Mouse (Mus musculus) brain, embryonic 14.5 days (tissue): Measurements from ENCODE around the gene Ndufaf8.

Experiments used
- CTCF ChIP-seq: fragments of 200-500 bp; IDR thresholded peaks from 2 replicates; pipeline ENCODE4 v1.5.1; 2012; ENCODE audit warnings: inconsistent platforms, mild to moderate bottlenecking, moderate library complexity, borderline replicate concordance; ENCODE audit not compliant: insufficient read depth, insufficient read length; ENCODE audit errors: extremely low read depth
- POLR2A ChIP-seq: fragments of 200-500 bp; IDR thresholded peaks from 2 replicates; pipeline ENCODE4 v1.6.1; 2012; ENCODE audit warnings: mild to moderate bottlenecking, inconsistent platforms, borderline replicate concordance; ENCODE audit not compliant: poor library complexity, insufficient read depth, insufficient read length, severe bottlenecking; ENCODE audit errors: extremely low read depth

GRCm38 (mm10) chr11:120142601-120143051 lies 43.9 kb downstream of the Ndufaf8 start:
- TF ChIP-seq CTCF (peak; percentile 21; the same call in 1 of the 2 replicates), POLR2A (no peak)
